Mouse (Mus musculus) ovary, adult 2 months (tissue): ENCODE results near the gene Vti1a. TPM values are rescaled to one million over a fixed set of nuclear protein-coding genes. Genes with fewer than 3 reads are reported as not detected.

ENCODE experiments used
- polyA plus RNA-seq: library from polyadenylated mRNA; depleted of rRNA; stranded (reverse); fragments of >200 nt; gene quantifications from 2 replicates; pipeline ENCODE4 v1.2.3, GENCODE M21; 2012; rRNA removed

Gene Vti1a
- 10.3 and 12.1 TPM in 2 replicates for polyA plus RNA-seq

GRCm38 (mm10) chr19:55316109-55316714 lies at the start of gene Vti1a:
Gene Vti1a (plus strand): TSS chr19:55316295.

GRCm38 (mm10) chr19:55315452-55316108 lies 515 bp upstream of the Vti1a start, which contains the start of gene Zdhhc6:
Gene Zdhhc6 (minus strand): TSS chr19:55316032.

Other genes with a start within 250 kb of the Vti1a start
- gene Gpam, start 189.1 kb upstream of the Vti1a start, polyA plus RNA-seq, result 152 and 159 TPM in 2 replicates
- gene Tectb, start 135.6 kb upstream of the Vti1a start, polyA plus RNA-seq, result 0.09 TPM in 1 of 2 replicates, not detected in the other
- 1.7 and 1.9 TPM in 2 replicates for gene Gucy2g, start 75.1 kb upstream of the Vti1a start, polyA plus RNA-seq
- gene Acsl5, start 64.4 kb upstream of the Vti1a start, polyA plus RNA-seq, result 6.3 and 7.0 TPM in 2 replicates
- gene Zdhhc6, start 263 bp upstream of the Vti1a start, polyA plus RNA-seq, result 6.7 and 9.0 TPM in 2 replicates